Mouse (Mus musculus) subcutaneous adipose tissue, adult 2 months (tissue): Measurements from ENCODE around the gene Olfr1201. TPM values are rescaled to one million over a fixed set of nuclear protein-coding genes. Genes with fewer than 3 reads are reported as not detected.

Experiments
- polyA plus RNA-seq: library from polyadenylated mRNA; depleted of rRNA; stranded (reverse); fragments of >200 nt; gene quantifications from 2 replicates; pipeline ENCODE4 v1.2.3, GENCODE M21; 2012; ENCODE audit warnings: low replicate concordance; rRNA removed

The Olfr1201 gene
- not detected in 2 replicates for polyA plus RNA-seq

DNA sequence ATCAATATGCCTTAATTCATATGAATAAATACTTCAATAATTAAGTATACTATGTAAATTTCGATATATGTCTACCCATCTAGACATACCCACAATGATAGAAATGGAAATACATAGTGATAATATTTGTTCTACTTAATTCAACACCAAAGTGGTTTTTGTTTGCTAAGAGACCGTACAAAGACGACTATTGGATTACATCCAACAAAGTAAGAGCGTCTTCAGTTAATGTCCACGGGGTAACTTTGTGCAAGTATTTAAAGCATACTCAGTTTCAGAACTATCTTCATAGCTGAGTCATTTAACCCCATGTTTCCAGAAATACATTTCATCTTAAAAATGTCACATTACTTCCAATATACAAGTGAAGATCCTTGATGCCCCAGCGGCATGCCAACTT is at the start of gene Olfr1201:
Gene Olfr1201 (plus strand): TSS at position 301 of the 400 bp plus-strand sequence.

DNA sequence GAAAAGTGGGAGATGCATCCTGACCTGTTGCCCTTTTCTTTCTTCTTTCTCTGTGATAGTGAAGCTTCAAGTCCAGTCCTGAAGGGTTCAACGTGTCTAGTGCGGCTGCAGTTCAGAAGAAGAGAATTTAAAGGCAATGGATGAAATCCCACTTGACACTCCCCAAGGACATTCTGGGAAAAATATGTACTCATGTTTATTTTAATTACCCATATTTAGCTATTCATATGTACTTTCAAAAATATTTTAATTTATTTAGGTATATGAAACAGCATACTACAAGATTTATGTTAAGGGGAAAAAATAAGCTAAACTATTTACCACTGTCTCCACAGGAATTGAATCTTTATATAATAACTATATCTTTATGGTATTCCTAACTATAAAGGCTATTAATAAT is 41.6 kb upstream of the Olfr1201 start, which contains the start of gene Olfr1198:
Gene Olfr1198 (minus strand): TSS at position 101 of the 400 bp plus-strand sequence.

GRCm38 (mm10) chr2:88760369-88760768 is 32.5 kb upstream of the Olfr1201 start, which contains the start of gene Olfr1199:
Gene Olfr1199 (minus strand): TSS chr2:88760469.

GRCm38 (mm10) chr2:88770388-88770787 is 22.4 kb upstream of the Olfr1201 start, which contains the start of gene Olfr1200:
Gene Olfr1200 (minus strand): TSS chr2:88770488.

DNA sequence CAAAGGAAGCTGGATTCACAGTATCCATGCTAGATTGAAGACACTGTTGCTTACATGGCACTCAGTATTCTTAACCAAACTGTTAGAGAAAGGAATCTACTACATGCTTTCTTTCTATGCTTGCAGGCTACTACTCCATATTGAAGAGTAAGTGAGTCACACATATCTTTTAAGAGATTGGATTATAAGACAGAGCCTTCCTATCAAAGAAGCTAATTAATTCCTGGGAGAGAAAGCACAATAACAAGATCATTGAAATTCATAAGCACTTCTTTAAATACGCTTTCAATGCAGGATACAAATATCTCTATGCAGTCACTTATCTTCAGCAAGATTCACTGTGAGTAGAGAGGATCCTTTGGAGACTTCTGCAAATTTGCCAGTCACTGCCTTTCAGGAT is 21.4 kb downstream of the Olfr1201 start, which contains the start of gene Olfr1202:
Gene Olfr1202 (plus strand): TSS at position 301 of the 400 bp plus-strand sequence.

GRCm38 (mm10) chr2:88829437-88829836 is 36.6 kb downstream of the Olfr1201 start, which contains the start of gene Olfr1205:
Gene Olfr1205 (plus strand): TSS chr2:88829737.

Other genes starting within 250 kb of the Olfr1201 start
- gene Olfr1188, start 236.1 kb upstream of the Olfr1201 start, polyA plus RNA-seq: not detected in 2 replicates
- gene Olfr1189, start 206.6 kb upstream of the Olfr1201 start, polyA plus RNA-seq: not detected in 2 replicates
- gene Olfr1191-ps1, start 152.5 kb upstream of the Olfr1201 start, polyA plus RNA-seq: not detected in 2 replicates
- not detected in 2 replicates for gene Olfr1192-ps1, start 144.5 kb upstream of the Olfr1201 start, polyA plus RNA-seq
- gene Olfr1193, start 117.4 kb upstream of the Olfr1201 start, polyA plus RNA-seq: not detected in 2 replicates
- not detected in 2 replicates for gene Olfr1195, start 103.8 kb upstream of the Olfr1201 start, polyA plus RNA-seq
- gene Olfr1196, start 88.4 kb upstream of the Olfr1201 start, polyA plus RNA-seq: not detected in 2 replicates
- not detected in 2 replicates for gene Olfr1197, start 60.7 kb upstream of the Olfr1201 start, polyA plus RNA-seq
- not detected in 2 replicates for gene Olfr1198, start 41.7 kb upstream of the Olfr1201 start, polyA plus RNA-seq
- gene Olfr1199, start 32.6 kb upstream of the Olfr1201 start, polyA plus RNA-seq: not detected in 2 replicates
- not detected in 2 replicates for gene Olfr1200, start 22.5 kb upstream of the Olfr1201 start, polyA plus RNA-seq
- not detected in 2 replicates for gene Olfr1202, start 21.5 kb downstream of the Olfr1201 start, polyA plus RNA-seq
- gene Olfr1205, start 36.7 kb downstream of the Olfr1201 start, polyA plus RNA-seq: not detected in 2 replicates
- gene Olfr1204, start 56.3 kb downstream of the Olfr1201 start, polyA plus RNA-seq: not detected in 2 replicates
- not detected in 2 replicates for gene Olfr1206, start 70.2 kb downstream of the Olfr1201 start, polyA plus RNA-seq
- gene Olfr1208, start 109.3 kb downstream of the Olfr1201 start, polyA plus RNA-seq: not detected in 2 replicates
- gene Olfr1209, start 122.1 kb downstream of the Olfr1201 start, polyA plus RNA-seq: not detected in 2 replicates
- not detected in 2 replicates for gene Olfr1211, start 145.1 kb downstream of the Olfr1201 start, polyA plus RNA-seq
- gene Olfr1212, start 160.9 kb downstream of the Olfr1201 start, polyA plus RNA-seq: not detected in 2 replicates
- not detected in 2 replicates for gene Gm13762, start 187.2 kb downstream of the Olfr1201 start, polyA plus RNA-seq
- gene Olfr1214, start 199.6 kb downstream of the Olfr1201 start, polyA plus RNA-seq: not detected in 2 replicates
- not detected in 2 replicates for gene Olfr1215, start 213.9 kb downstream of the Olfr1201 start, polyA plus RNA-seq
- gene Olfr1216, start 225.3 kb downstream of the Olfr1201 start, polyA plus RNA-seq: not detected in 2 replicates
- not detected in 2 replicates for gene Olfr1217, start 239.0 kb downstream of the Olfr1201 start, polyA plus RNA-seq